Mouse (Mus musculus) hindbrain, postnatal 0 days (tissue): ENCODE measurements around the gene Gm17660. TPM values are rescaled to one million over a fixed set of nuclear protein-coding genes. Genes with fewer than 3 reads are reported as not detected.

ENCODE experiments used
- ATAC-seq: fragments of 200-750 bp; cut with Nextera tagmentation; 2 replicates; pipeline ENCODE4 v1.8.0; 2017; ENCODE audit warnings: mild to moderate bottlenecking, moderate TSS enrichment, moderate library complexity
- DNase-seq: peaks from one replicate; pipeline ENCODE4 v3.0.0-alpha.2; 2015; ENCODE audit warnings: low spot score
- H3K27ac ChIP-seq: fragments of 300-500 bp; sonication (generic); 2 replicates; pipeline ENCODE4 v1.5.1; 2014; ENCODE audit warnings: mild to moderate bottlenecking
- H3K27me3 ChIP-seq: fragments of 300-500 bp; sonication (generic); 2 replicates; pipeline ENCODE4 v1.6.1; 2014; ENCODE audit warnings: low read length, mixed read lengths; ENCODE audit not compliant: insufficient read depth
- H3K36me3 ChIP-seq: fragments of 300-500 bp; sonication (generic); 2 replicates; pipeline ENCODE4 v1.6.1; 2014; ENCODE audit warnings: low read length, mixed read lengths; ENCODE audit not compliant: insufficient read depth
- H3K4me1 ChIP-seq: fragments of 300-500 bp; sonication (generic); 2 replicates; pipeline ENCODE4 v1.6.1; 2014; ENCODE audit warnings: antibody characterized with exemption, low read length, mixed read lengths; ENCODE audit not compliant: insufficient read depth
- H3K4me2 ChIP-seq: fragments of 300-500 bp; sonication (generic); 2 replicates; pipeline ENCODE4 v1.6.1; 2014; ENCODE audit warnings: low read depth, mild to moderate bottlenecking, low read length, moderate library complexity, mixed read lengths
- H3K4me3 ChIP-seq: fragments of 300-500 bp; sonication (generic); 2 replicates; pipeline ENCODE4 v1.5.1; 2014; ENCODE audit warnings: low read length
- H3K9ac ChIP-seq: fragments of 300-500 bp; sonication (generic); replicated peaks from 2 replicates; pipeline ENCODE4 v1.6.1; 2014; ENCODE audit warnings: mild to moderate bottlenecking, low read length, moderate library complexity, mixed read lengths
- H3K9me3 ChIP-seq: fragments of 300-500 bp; sonication (generic); 2 replicates; pipeline ENCODE4 v1.6.1; 2016; ENCODE audit warnings: low read length, mixed read lengths
- CTCF ChIP-seq: IDR thresholded peaks from 2 replicates; pipeline ENCODE4 v1.5.1; 2016; ENCODE audit warnings: antibody characterized with exemption, control low read depth, low read depth
- WGBS: fragments of 180-500 bp; shearing (Covaris S2); extraction: QIAGEN DNeasy Blood & Tissue Kit; methylation state at CpG from one replicate; pipeline ENCODE4 v1.1.7; 2014; 5-methylcytosine and 5-hydroxymethylcytosine counted together
- polyA plus RNA-seq: library from polyadenylated mRNA; unstranded; fragments of >200 nt; fragmentation: Nextera tagmentation; extraction: Ambion mirVana; gene quantifications from 2 replicates; pipeline ENCODE4 v1.2.1, GENCODE M21; 2015
- total RNA-seq: library from RNA; depleted of rRNA; stranded (reverse); fragments of >200 nt; gene quantifications from 2 replicates; pipeline ENCODE4 v1.2.3, GENCODE M21; 2014; rRNA removed

Gene Gm17660
- total RNA-seq (0.58 TPM in 1 of 2 replicates, not detected in the other), polyA plus RNA-seq (0.61 TPM in 1 of 2 replicates, not detected in the other)

- Histone ChIP-seq H3K27ac (peak within 1 kb of the TSS; percentile 18), H3K9me3 (no peaks in the 10 kb centered on the region), H3K27me3 (no peaks in the 10 kb centered on the region), H3K4me3 (no peak within 1 kb of the TSS), H3K4me1 (0 out of 2 replicates have a peak, but pooled peaks cover 6% of the 10 kb centered on the region), H3K9ac (no peak within 1 kb of the TSS), H3K36me3 (no peaks in the 10 kb centered on the region), H3K4me2 (no peak within 1 kb of the TSS)
- no peak for DNase-seq
- no peak for ATAC-seq
- 94% methylated on average over 7 of the region's 7 CpGs for WGBS
- no peak for TF ChIP-seq CTCF
Measured at GRCm38 (mm10) chr5:104077508-104077907, at the start of gene Gm17660. Gene Gm17660, minus strand, starts transcription at chr5:104077608.

GRCm38 (mm10) chr5:104126561-104127320 is 49.3 kb upstream of the Gm17660 start:
- Histone ChIP-seq H3K27ac (no peak overlapping the region), H3K27me3 (no peaks in the 10 kb centered on the region), H3K4me2 (no peak overlapping the region), H3K36me3 (no peaks in the 10 kb centered on the region), H3K4me3 (no peak overlapping the region), H3K4me1 (no peaks in the 10 kb centered on the region; the same call in 1 of the 2 replicates), H3K9ac (no peak overlapping the region), H3K9me3 (no peaks in the 10 kb centered on the region)
- 80% methylated on average over 12 of the region's 12 CpGs for WGBS
- ATAC-seq (no peak), DNase-seq (peak; percentile 10)
- TF ChIP-seq CTCF: no peak

GRCm38 (mm10) chr5:104124016-104124658 is 46.7 kb upstream of the Gm17660 start:
- 82% methylated on average over 6 of the region's 6 CpGs for WGBS
- DNase-seq (no peak), ATAC-seq (no peak)
- no peaks in the 10 kb centered on the region for H3K36me3 ChIP-seq
- H3K4me1 ChIP-seq: no peaks in the 10 kb centered on the region; the same call in 1 of the 2 replicates
- no peak overlapping the region for H3K4me3 ChIP-seq
- H3K4me2 ChIP-seq: no peak overlapping the region
- no peaks in the 10 kb centered on the region for H3K27me3 ChIP-seq
- H3K27ac ChIP-seq: no peak overlapping the region
- H3K9ac ChIP-seq: no peak overlapping the region
- TF ChIP-seq CTCF: no peak
- no peaks in the 10 kb centered on the region for H3K9me3 ChIP-seq

GRCm38 (mm10) chr5:104115890-104116289 is 38.5 kb upstream of the Gm17660 start:
- Histone ChIP-seq H3K4me3 (no peak overlapping the region), H3K27me3 (no peaks in the 10 kb centered on the region), H3K36me3 (no peaks in the 10 kb centered on the region), H3K4me2 (no peak overlapping the region), H3K4me1 (peaks cover 19% of the 10 kb centered on the region; the same call in 1 of the 2 replicates), H3K9me3 (no peaks in the 10 kb centered on the region), H3K9ac (no peak overlapping the region), H3K27ac (peak overlapping the region; percentile 91; the same call in 1 of the 2 replicates)
- no peak for TF ChIP-seq CTCF
- 68% methylated on average over 4 of the region's 4 CpGs for WGBS
- ATAC-seq: no peak
- DNase-seq: peak; percentile 17

- Histone ChIP-seq H3K4me2 (peak overlapping the region; percentile 51), H3K4me3 (0 out of 2 replicates have a peak overlapping the region, but pooled peaks have one; percentile 41), H3K9me3 (no peaks in the 10 kb centered on the region), H3K9ac (0 out of 2 replicates have a peak overlapping the region, but pooled peaks have one; percentile 17), H3K27ac (peak overlapping the region; percentile 91), H3K27me3 (no peaks in the 10 kb centered on the region), H3K36me3 (no peaks in the 10 kb centered on the region), H3K4me1 (peaks cover 25% of the 10 kb centered on the region)
- no peak for TF ChIP-seq CTCF
- ATAC-seq: no peak
- DNase-seq: peak; percentile 79
- WGBS: 33% methylated on average over 14 of the region's 14 CpGs
Measured at GRCm38 (mm10) chr5:104115118-104115517, 37.7 kb upstream of the Gm17660 start.

- peak within 1 kb of the TSS; percentile 91 for H3K27ac ChIP-seq
- peak within 1 kb of the TSS; percentile 55 for H3K9ac ChIP-seq
- ATAC-seq (peak; percentile 72), DNase-seq (peak; percentile 80)
- H3K36me3 ChIP-seq: no peaks in the 10 kb centered on the region
- no peaks in the 10 kb centered on the region for H3K9me3 ChIP-seq
- 3% methylated on average over 15 of the region's 15 CpGs for WGBS
- peaks cover 36% of the 10 kb centered on the region for H3K4me1 ChIP-seq
- peak within 1 kb of the TSS; percentile 51 for H3K4me2 ChIP-seq
- H3K27me3 ChIP-seq: no peaks in the 10 kb centered on the region
- no peak for TF ChIP-seq CTCF
- peak within 1 kb of the TSS; percentile 41 for H3K4me3 ChIP-seq
Measured at GRCm38 (mm10) chr5:104113491-104114172, 36.2 kb upstream of the Gm17660 start, which contains the start of gene Sparcl1. Gene Sparcl1, minus strand, starts transcription at chr5:104113733.
